Mouse (Mus musculus) intestine, embryonic 14.5 days (tissue): ENCODE measurements around the gene Mdh2. TPM values are rescaled to one million over a fixed set of nuclear protein-coding genes. Genes with fewer than 3 reads are reported as not detected.

Experiments used
- ATAC-seq: fragments of 200-750 bp; cut with Nextera tagmentation; replicated peaks from 2 replicates; pipeline ENCODE4 v1.8.0; 2017; ENCODE audit warnings: low read depth, moderate number of reproducible peaks, moderate TSS enrichment, moderate library complexity; ENCODE audit not compliant: low FRiP score, low TSS enrichment
- DNase-seq: peaks from one replicate; pipeline ENCODE4 v3.0.0-alpha.2; 2018; ENCODE audit warnings: low spot score
- H3K27ac ChIP-seq: fragments of 300-500 bp; sonication (generic); 2 replicates; pipeline ENCODE4 v1.5.1; 2014; ENCODE audit warnings: low read depth, mild to moderate bottlenecking, control low read depth
- H3K27me3 ChIP-seq: fragments of 300-500 bp; sonication (generic); replicated peaks from 2 replicates; pipeline ENCODE4 v1.6.1; 2014; ENCODE audit warnings: low read length, control low read depth; ENCODE audit not compliant: control insufficient read depth, insufficient read depth
- H3K36me3 ChIP-seq: fragments of 300-500 bp; sonication (generic); 2 replicates; pipeline ENCODE4 v1.6.1; 2014; ENCODE audit warnings: low read length, control low read depth; ENCODE audit not compliant: control insufficient read depth, insufficient read depth
- H3K4me1 ChIP-seq: fragments of 300-500 bp; sonication (generic); replicated peaks from 2 replicates; pipeline ENCODE4 v1.6.1; 2014; ENCODE audit warnings: low read length, control low read depth, mixed read lengths; ENCODE audit not compliant: control insufficient read depth, insufficient read depth
- H3K4me2 ChIP-seq: fragments of 300-500 bp; sonication (generic); 2 replicates; pipeline ENCODE4 v1.6.1; 2014; ENCODE audit warnings: low read length
- H3K4me3 ChIP-seq: fragments of 300-500 bp; sonication (generic); 2 replicates; pipeline ENCODE4 v1.5.1; 2014; ENCODE audit warnings: low read depth, low read length, control low read depth, mixed read lengths
- H3K9ac ChIP-seq: fragments of 300-500 bp; sonication (generic); 2 replicates; pipeline ENCODE4 v1.6.1; 2014; ENCODE audit warnings: mild to moderate bottlenecking, low read length
- H3K9me3 ChIP-seq: fragments of 300-500 bp; sonication (generic); 2 replicates; pipeline ENCODE4 v1.6.1; 2016; ENCODE audit warnings: low read length, control low read depth; ENCODE audit not compliant: control insufficient read depth
- WGBS: fragments of 180-500 bp; shearing (Covaris S2); extraction: QIAGEN DNeasy Blood & Tissue Kit; methylation state at CpG from one replicate; pipeline ENCODE4 v1.1.7; 2014; 5-methylcytosine and 5-hydroxymethylcytosine counted together
- polyA plus RNA-seq: library from polyadenylated mRNA; unstranded; fragments of >200 nt; fragmentation: Nextera tagmentation; extraction: Ambion mirVana; gene quantifications from 2 replicates; pipeline ENCODE4 v1.2.1, GENCODE M21; 2014

Gene Mdh2
- polyA plus RNA-seq, 1 experiment from 2014 or later, result 634 TPM

DNA sequence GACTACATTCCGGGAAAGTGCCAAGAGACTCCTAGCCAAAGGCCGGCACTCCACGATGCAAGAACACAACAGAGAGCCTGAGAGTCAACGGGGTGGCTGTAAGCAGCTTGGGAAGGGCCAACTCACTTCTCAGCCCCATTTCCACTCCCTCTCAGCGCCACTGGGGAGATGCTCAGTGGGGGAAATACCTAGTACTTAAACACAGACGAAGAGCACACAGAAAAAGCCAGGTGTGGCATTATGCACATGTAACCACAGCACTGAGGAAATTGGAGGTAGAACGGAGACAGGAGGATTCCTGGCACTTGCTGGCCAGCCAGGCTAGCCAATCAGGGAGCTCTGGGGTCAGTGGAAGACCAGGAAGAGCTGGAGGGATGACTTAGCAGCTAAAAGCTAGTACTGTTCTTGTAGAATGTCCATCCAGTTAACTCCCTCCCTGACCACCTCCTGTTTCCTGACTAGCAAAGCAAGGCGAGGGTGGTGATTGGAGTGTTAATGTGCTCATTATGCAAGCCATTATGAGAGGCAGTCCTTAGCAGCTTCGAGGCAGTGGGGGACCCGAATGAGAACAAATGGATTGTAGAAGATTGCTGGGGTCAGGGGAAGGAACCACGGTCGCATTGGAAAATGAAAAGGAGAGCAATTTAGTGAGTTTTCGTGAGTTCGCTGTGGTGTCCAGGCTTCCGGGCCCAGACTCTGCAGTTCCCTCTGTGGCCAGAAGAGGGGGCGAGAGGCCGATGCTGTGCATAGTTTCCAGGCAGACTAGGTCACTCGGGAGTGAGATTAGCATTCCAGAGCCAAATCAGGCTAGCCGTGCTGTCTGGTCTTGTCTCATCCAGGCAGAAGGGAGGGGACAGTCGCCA is 15.9 kb downstream of the Mdh2 start:
- H3K9me3 ChIP-seq, result no peaks in the 10 kb centered on the region
- ATAC-seq (peak; percentile 76), DNase-seq (peak; percentile 98)
- WGBS, result 11% methylated on average over 20 of the region's 20 CpGs
- H3K9ac ChIP-seq, result no peak overlapping the region
- no peaks in the 10 kb centered on the region for H3K27me3 ChIP-seq
- peak overlapping the region; percentile 42 for H3K4me2 ChIP-seq
- H3K36me3 ChIP-seq, result peaks cover 29% of the 10 kb centered on the region
- no peaks in the 10 kb centered on the region for H3K4me1 ChIP-seq
- peak overlapping the region; percentile 13; the same call in 1 of the 2 replicates for H3K4me3 ChIP-seq
- no peak overlapping the region for H3K27ac ChIP-seq

DNA sequence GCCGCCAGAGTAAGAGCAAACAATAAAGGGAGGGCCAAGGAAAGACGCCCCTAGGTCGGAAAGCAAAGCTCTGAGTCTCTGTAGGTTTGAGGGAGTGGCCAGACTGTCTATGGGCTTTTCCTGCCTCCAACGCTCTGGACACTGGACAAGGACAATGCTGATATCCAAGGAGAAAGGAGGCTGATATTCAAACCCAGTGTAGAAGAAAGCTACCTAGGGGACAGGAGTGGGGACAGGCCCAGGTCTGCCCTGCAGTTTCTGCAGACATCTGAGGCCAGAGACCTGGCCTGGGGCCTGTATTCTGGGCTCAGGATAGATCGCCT is 16.5 kb downstream of the Mdh2 start:
- H3K4me3 ChIP-seq, result no peak overlapping the region
- H3K4me1 ChIP-seq, result no peaks in the 10 kb centered on the region
- H3K27me3 ChIP-seq, result no peaks in the 10 kb centered on the region
- WGBS, result 10% methylated on average over 5 of the region's 5 CpGs
- H3K9ac ChIP-seq, result no peak overlapping the region
- DNase-seq (no peak), ATAC-seq (no peak)
- no peaks in the 10 kb centered on the region for H3K9me3 ChIP-seq
- no peak overlapping the region for H3K27ac ChIP-seq
- peak overlapping the region; percentile 42 for H3K4me2 ChIP-seq
- peaks cover 23% of the 10 kb centered on the region for H3K36me3 ChIP-seq

DNA sequence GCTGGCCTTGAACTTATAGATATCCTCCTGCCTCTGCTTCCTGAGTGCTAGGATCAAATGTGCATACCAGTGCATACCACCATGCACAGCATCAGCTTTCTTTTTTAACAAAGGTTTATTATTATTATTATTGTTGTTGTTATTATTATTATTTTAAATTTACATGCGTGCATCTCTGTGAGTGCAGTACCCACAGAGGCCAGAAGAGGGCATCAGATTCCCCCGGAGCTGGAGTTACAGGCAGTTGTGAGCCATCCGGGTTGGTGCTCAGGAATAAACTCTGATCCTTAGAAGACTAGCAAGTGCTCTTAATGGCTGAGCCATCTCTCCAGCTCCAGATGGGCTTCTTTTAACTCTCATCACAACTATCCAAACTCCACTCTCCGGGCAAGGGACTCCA is 21.5 kb downstream of the Mdh2 start:
- WGBS, result 48% methylated on average over 4 of the region's 4 CpGs
- Histone ChIP-seq H3K27me3 (no peaks in the 10 kb centered on the region), H3K9me3 (no peaks in the 10 kb centered on the region), H3K9ac (no peak overlapping the region), H3K36me3 (no peaks in the 10 kb centered on the region), H3K27ac (no peak overlapping the region), H3K4me1 (no peaks in the 10 kb centered on the region), H3K4me2 (no peak overlapping the region), H3K4me3 (no peak overlapping the region)
- no peak for ATAC-seq
- no peak for DNase-seq

DNA sequence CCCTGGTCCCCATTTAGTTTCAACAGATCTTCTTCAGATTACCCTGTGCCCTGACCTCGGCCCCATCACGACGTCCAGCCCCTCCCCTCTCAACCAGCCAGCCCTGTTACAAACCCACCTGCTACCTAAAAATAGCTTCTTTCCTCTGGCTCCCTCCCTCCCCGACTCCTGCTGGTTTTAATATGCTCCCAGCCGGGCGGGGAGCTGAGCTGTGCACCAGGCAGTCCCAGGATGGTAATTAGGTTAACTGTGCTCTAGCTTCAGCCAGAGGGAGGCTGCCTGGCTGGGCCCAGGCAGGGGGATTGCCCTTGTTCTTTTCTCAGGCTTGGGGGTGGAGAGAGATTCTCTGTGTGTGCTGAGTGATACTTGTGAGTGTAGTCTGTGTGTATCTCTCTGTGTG is 22.6 kb downstream of the Mdh2 start:
- no peak for DNase-seq
- Histone ChIP-seq H3K4me2 (no peak overlapping the region), H3K9me3 (no peaks in the 10 kb centered on the region), H3K27ac (no peak overlapping the region), H3K4me1 (no peaks in the 10 kb centered on the region), H3K36me3 (no peaks in the 10 kb centered on the region), H3K4me3 (no peak overlapping the region), H3K9ac (no peak overlapping the region), H3K27me3 (no peaks in the 10 kb centered on the region)
- 6% methylated on average over 6 of the region's 6 CpGs for WGBS
- ATAC-seq, result no peak; the same call in 1 of the 2 replicates

DNA sequence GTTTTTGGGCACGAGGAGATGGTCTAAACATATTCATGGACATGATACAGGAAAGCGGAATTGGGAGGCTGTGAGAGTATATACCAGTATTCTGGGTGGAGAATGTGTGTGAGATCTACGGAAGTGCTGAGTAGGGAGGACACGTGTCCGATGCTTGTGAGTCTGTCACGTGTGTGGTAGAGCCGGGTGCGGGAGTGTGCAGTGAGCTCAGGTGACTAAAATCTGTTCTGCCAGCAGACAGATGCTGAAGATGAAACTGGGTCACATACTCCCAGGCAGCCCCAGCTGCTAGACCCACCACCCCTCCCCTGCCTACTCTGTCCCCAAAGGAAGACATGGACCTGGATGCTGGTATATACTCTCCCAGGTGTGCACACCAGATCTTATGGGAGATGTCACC is 24.4 kb downstream of the Mdh2 start:
- H3K4me2 ChIP-seq, result no peak overlapping the region
- H3K36me3 ChIP-seq, result no peaks in the 10 kb centered on the region
- H3K4me1 ChIP-seq, result no peaks in the 10 kb centered on the region
- WGBS, result 88% methylated on average over 8 of the region's 8 CpGs
- H3K4me3 ChIP-seq, result no peak overlapping the region
- no peaks in the 10 kb centered on the region for H3K9me3 ChIP-seq
- H3K27ac ChIP-seq, result no peak overlapping the region
- no peak for DNase-seq
- no peaks in the 10 kb centered on the region; the same call in 1 of the 2 replicates for H3K27me3 ChIP-seq
- ATAC-seq, result no peak
- H3K9ac ChIP-seq, result no peak overlapping the region

DNA sequence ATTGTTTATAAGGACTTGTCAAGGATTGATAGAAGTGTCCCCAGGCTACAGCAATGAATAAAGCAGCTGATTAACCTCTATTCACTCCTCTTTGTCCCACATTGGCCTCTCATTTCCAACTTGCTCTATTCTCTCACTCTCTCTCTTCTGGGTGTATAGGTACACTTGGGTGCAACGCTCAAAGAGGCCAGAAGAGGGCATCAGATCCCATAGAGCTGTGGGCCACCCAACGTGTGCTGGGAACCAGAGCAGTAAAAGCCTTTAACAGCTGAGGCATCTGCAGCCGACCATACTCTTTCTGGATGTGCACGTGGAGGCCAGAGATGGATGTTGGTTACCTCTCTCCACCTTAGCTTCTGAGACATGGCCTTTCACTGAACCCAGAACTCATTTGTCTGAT is 24.9 kb downstream of the Mdh2 start:
- H3K4me2 ChIP-seq, result no peak overlapping the region
- no peak overlapping the region for H3K4me3 ChIP-seq
- no peaks in the 10 kb centered on the region for H3K4me1 ChIP-seq
- ATAC-seq, result no peak
- H3K36me3 ChIP-seq, result no peaks in the 10 kb centered on the region
- H3K27me3 ChIP-seq, result no peaks in the 10 kb centered on the region; the same call in 1 of the 2 replicates
- DNase-seq, result no peak
- no peak overlapping the region for H3K9ac ChIP-seq
- H3K27ac ChIP-seq, result no peak overlapping the region
- 71% methylated on average over 4 of the region's 4 CpGs for WGBS
- H3K9me3 ChIP-seq, result no peaks in the 10 kb centered on the region

DNA sequence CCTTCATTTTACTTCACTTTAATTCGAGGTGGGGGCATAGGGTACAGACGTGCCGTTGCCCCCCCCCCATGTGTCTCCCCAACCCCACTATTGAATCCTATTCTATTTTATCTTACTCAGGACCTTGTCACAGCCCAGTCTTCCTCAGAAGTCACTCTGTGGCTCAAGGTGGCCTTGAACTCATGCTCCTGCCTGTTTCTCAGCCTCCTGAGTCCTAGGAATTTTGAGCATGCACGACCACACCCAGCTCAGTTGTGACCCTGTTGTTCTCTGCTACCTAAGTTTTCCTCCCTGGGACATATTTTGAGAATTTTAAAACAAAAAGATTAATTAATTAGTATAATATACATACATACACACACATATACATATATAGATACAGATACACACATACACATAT is 25.4 kb downstream of the Mdh2 start:
- Histone ChIP-seq H3K9ac (no peak overlapping the region), H3K4me2 (no peak overlapping the region), H3K4me3 (no peak overlapping the region), H3K27me3 (no peaks in the 10 kb centered on the region; the same call in 1 of the 2 replicates), H3K36me3 (no peaks in the 10 kb centered on the region), H3K9me3 (no peaks in the 10 kb centered on the region), H3K27ac (no peak overlapping the region), H3K4me1 (no peaks in the 10 kb centered on the region)
- no peak for ATAC-seq
- no peak for DNase-seq
- WGBS, result 75% methylated on average over 4 of the region's 4 CpGs

DNA sequence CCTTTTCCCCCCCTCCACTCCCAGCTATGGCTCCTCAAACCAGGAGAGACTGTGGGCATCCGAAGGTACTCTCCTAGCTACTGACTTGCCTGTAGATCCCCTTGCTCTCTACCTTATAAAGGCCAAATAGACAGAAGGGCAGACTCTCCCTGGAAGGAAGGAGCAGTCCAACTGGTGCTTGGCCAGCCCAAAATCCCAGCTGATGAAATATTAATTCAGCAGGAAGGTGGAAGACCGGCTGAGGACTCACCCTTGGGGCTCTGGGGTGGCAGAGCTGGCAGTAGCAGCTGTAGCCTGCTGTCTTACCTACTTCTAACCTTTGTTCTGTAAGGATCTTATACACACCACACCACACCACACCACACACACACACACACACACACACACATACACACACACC is 26.5 kb downstream of the Mdh2 start:
- H3K9me3 ChIP-seq, result no peaks in the 10 kb centered on the region
- no peaks in the 10 kb centered on the region; the same call in 1 of the 2 replicates for H3K27me3 ChIP-seq
- WGBS, result 72% methylated on average over 2 of the region's 2 CpGs
- no peak overlapping the region for H3K4me3 ChIP-seq
- no peaks in the 10 kb centered on the region for H3K4me1 ChIP-seq
- no peak for DNase-seq
- ATAC-seq, result no peak
- no peak overlapping the region for H3K27ac ChIP-seq
- H3K36me3 ChIP-seq, result no peaks in the 10 kb centered on the region
- no peak overlapping the region for H3K4me2 ChIP-seq
- no peak overlapping the region for H3K9ac ChIP-seq
